Mouse (Mus musculus) liver, embryonic 12.5 days (tissue): ENCODE data around the gene Skor1. TPM values are rescaled to one million over a fixed set of nuclear protein-coding genes. Genes with fewer than 3 reads are reported as not detected.
A peak's percentile ranks its signal among the peaks of the same experiment; 100 is the strongest.

Experiments used
- ATAC-seq: fragments of 200-750 bp; cut with Nextera tagmentation; 2 replicates; pipeline ENCODE4 v1.8.0; 2017; ENCODE audit warnings: moderate number of reproducible peaks, mild to moderate bottlenecking, moderate library complexity
- H3K27ac ChIP-seq: fragments of 300-500 bp; sonication (generic); 2 replicates; pipeline ENCODE4 v1.5.1; 2016; ENCODE audit warnings: mild to moderate bottlenecking
- H3K27me3 ChIP-seq: fragments of 300-500 bp; sonication (generic); replicated peaks from 2 replicates; pipeline ENCODE4 v1.6.1; 2016; ENCODE audit warnings: mild to moderate bottlenecking, moderate library complexity
- H3K36me3 ChIP-seq: fragments of 300-500 bp; sonication (generic); 2 replicates; pipeline ENCODE4 v1.6.1; 2016; ENCODE audit warnings: mild to moderate bottlenecking, moderate library complexity
- H3K4me1 ChIP-seq: fragments of 300-500 bp; sonication (generic); 2 replicates; pipeline ENCODE4 v1.6.1; 2016
- H3K4me2 ChIP-seq: fragments of 300-500 bp; sonication (generic); 2 replicates; pipeline ENCODE4 v1.6.1; 2016; ENCODE audit warnings: mild to moderate bottlenecking, moderate library complexity
- H3K4me3 ChIP-seq: fragments of 300-500 bp; sonication (generic); 2 replicates; pipeline ENCODE4 v1.5.1; 2016; ENCODE audit warnings: mild to moderate bottlenecking, moderate library complexity
- H3K9ac ChIP-seq: fragments of 300-500 bp; sonication (generic); 2 replicates; pipeline ENCODE4 v1.6.1; 2016; ENCODE audit warnings: mild to moderate bottlenecking, moderate library complexity
- H3K9me3 ChIP-seq: fragments of 300-500 bp; sonication (generic); replicated peaks from 2 replicates; pipeline ENCODE4 v1.6.1; 2016; ENCODE audit warnings: mild to moderate bottlenecking, moderate library complexity
- WGBS: fragments of 180-500 bp; shearing (Covaris S2); methylation state at CpG from one replicate; pipeline ENCODE4 v1.1.7; 2016; ENCODE audit not compliant: insufficient replicate concordance; 5-methylcytosine and 5-hydroxymethylcytosine counted together
- polyA plus RNA-seq: library from polyadenylated mRNA; unstranded; fragments of >200 nt; fragmentation: Nextera tagmentation; extraction: Ambion mirVana; gene quantifications from 2 replicates; pipeline ENCODE4 v1.2.1, GENCODE M21; 2016

The Skor1 gene
- polyA plus RNA-seq, 1 experiment from 2014 or later = not detected

DNA sequence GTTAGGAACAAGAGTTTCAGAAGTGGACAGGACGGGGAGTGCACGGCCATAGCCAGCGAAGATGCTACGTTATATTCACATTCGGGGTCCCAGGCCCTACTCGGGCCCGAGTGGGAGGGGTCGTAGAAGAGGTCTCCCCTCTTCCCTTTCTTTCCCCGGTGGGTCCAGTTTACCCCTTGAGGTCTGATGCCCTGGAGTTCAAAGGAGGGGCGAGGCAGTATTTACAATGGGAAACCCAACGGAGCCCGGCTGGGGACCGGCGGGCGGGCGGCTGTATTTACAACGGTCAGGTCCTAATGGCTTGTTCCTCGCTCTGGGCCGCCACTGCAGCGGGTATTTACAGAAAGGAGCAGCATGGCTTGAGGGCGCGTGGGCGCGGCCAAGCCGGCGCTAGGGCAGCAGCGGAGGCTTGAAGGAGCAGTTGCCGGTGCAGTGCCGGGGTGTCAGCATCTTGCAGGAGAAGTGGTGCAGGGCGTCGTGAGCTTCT lies 10.2 kb downstream of the Skor1 start:
- Histone ChIP-seq H3K9me3 (no peaks in the 10 kb centered on the region), H3K4me2 (peak overlapping the region; percentile 32), H3K36me3 (no peaks in the 10 kb centered on the region), H3K4me3 (peak overlapping the region; percentile 18), H3K27ac (no peak overlapping the region), H3K4me1 (peaks cover 17% of the 10 kb centered on the region), H3K9ac (no peak overlapping the region), H3K27me3 (peaks cover 100% of the 10 kb centered on the region)
- ATAC-seq = no peak
- 1% methylated on average over 31 of the region's 31 CpGs for WGBS

GRCm38 (mm10) chr9:63137615-63137915 lies 11.2 kb downstream of the Skor1 start:
- H3K9ac ChIP-seq = no peak overlapping the region
- WGBS = 6% methylated on average over 6 of the region's 6 CpGs
- peaks cover 98% of the 10 kb centered on the region for H3K27me3 ChIP-seq
- no peak overlapping the region for H3K27ac ChIP-seq
- no peak for ATAC-seq
- peaks cover 20% of the 10 kb centered on the region for H3K4me1 ChIP-seq
- no peaks in the 10 kb centered on the region for H3K9me3 ChIP-seq
- H3K4me3 ChIP-seq = no peak overlapping the region
- H3K36me3 ChIP-seq = no peaks in the 10 kb centered on the region
- no peak overlapping the region for H3K4me2 ChIP-seq

DNA sequence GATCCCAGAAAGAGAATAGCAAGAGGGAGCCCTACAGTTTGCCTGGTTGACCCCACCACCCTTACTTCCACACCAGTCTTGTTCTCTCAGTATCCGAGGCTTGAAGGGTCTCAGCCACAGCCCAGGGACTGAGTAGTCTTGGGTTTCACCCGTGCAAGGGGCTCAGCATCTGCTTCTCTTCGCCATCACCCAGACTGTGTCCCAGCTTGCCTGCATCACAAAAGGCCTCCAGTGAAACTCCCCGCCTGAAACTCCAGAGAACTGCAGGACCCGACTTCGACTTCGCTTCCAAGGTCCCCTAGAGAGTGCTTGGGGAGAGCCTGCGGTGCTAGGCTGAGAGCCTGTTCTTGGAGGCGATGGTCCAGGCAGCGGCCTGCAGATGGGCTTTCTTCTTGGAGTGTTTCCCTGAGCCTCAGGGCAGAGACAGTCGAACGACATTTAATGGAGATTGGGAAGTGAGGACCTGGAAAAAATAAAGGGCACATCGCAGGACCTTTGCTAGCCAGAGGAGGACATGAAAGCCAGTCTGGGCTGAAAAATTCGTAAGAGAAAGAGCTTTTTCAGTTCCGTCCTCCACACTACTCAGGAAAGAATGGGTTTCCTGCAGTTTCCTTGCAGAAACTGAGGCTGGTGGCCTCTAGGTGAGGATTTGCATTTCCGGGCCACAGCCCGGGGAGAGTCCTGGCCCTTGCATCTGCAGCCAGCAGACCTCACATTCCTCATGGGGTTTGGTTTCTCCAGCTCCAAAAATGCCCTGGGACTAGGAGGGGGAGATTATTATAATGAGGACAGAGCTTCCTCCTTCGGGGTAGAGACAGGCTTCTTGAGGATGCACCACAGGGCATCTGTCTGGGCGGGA lies 11.8 kb downstream of the Skor1 start:
- Histone ChIP-seq H3K27me3 (peaks cover 98% of the 10 kb centered on the region), H3K9ac (no peak overlapping the region), H3K4me2 (no peak overlapping the region), H3K27ac (no peak overlapping the region), H3K9me3 (no peaks in the 10 kb centered on the region), H3K4me3 (no peak overlapping the region), H3K4me1 (peaks cover 21% of the 10 kb centered on the region), H3K36me3 (no peaks in the 10 kb centered on the region)
- WGBS = 4% methylated on average over 19 of the region's 19 CpGs
- no peak for ATAC-seq

DNA sequence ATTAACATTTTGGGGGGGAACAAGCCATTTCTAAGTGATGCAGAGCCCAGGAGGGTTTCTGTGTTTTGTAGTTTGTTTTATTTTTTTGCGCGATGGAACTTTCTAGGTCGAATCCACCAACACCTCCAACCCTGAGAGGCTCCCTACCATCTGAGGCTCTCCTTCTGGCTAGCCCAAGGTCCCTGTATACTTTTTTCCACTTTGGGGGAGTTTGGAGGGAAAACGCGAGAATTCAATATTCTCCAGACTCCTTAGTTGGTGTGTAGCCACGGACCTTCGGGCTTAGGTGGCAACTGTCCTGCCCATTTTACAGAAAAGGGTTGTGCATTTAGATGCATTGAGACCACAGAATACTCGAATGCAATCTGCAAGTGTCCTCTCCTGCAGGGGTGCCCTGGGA lies 12.5 kb downstream of the Skor1 start:
- ATAC-seq = no peak

GRCm38 (mm10) chr9:63135801-63136200 lies 13.0 kb downstream of the Skor1 start:
- H3K9ac ChIP-seq = no peak overlapping the region
- no peak overlapping the region for H3K27ac ChIP-seq
- no peak for ATAC-seq
- WGBS = 1% methylated on average over 16 of the region's 16 CpGs
- no peaks in the 10 kb centered on the region for H3K36me3 ChIP-seq
- no peaks in the 10 kb centered on the region for H3K9me3 ChIP-seq
- peaks cover 24% of the 10 kb centered on the region for H3K4me1 ChIP-seq
- peaks cover 98% of the 10 kb centered on the region for H3K27me3 ChIP-seq
- H3K4me3 ChIP-seq = peak overlapping the region; percentile 9; the same call in 1 of the 2 replicates
- H3K4me2 ChIP-seq = peak overlapping the region; percentile 45

More for the DNA sequence above, 12.5 kb downstream of the Skor1 start:
- Histone ChIP-seq H3K27ac (no peak overlapping the region), H3K9me3 (no peaks in the 10 kb centered on the region), H3K36me3 (no peaks in the 10 kb centered on the region), H3K27me3 (peaks cover 98% of the 10 kb centered on the region), H3K9ac (no peak overlapping the region), H3K4me3 (no peak overlapping the region), H3K4me2 (no peak overlapping the region), H3K4me1 (peaks cover 24% of the 10 kb centered on the region)
- WGBS = 6% methylated on average over 8 of the region's 8 CpGs

DNA sequence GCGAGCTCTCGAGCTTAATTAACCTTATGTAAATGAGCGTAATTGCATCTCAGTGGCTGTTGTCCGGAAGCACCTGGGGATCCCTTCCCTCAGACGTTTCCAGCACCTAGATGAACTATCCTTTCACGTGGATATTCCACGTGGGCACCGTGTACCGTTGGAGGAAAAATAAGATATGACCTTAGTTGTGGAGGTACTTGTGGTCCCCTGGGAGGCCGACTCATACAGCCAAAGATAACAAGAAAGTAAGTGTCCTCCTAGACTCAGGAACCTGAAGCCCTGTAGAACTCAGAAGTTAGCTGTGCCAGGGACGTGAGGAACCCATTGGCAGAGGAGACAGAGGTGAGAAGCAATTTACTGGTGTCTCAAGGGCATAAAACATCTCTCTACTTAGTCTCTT lies 13.4 kb downstream of the Skor1 start:
- ATAC-seq = no peak
- WGBS = 6% methylated on average over 11 of the region's 11 CpGs
- Histone ChIP-seq H3K4me2 (peak overlapping the region; percentile 45), H3K36me3 (no peaks in the 10 kb centered on the region), H3K9ac (no peak overlapping the region), H3K4me1 (peaks cover 24% of the 10 kb centered on the region), H3K4me3 (peak overlapping the region; percentile 9; the same call in 1 of the 2 replicates), H3K27ac (no peak overlapping the region), H3K9me3 (no peaks in the 10 kb centered on the region), H3K27me3 (peaks cover 93% of the 10 kb centered on the region)

- Histone ChIP-seq H3K27ac (no peak overlapping the region), H3K27me3 (peaks cover 76% of the 10 kb centered on the region), H3K9ac (no peak overlapping the region; the same call in 1 of the 2 replicates), H3K36me3 (no peaks in the 10 kb centered on the region), H3K9me3 (no peaks in the 10 kb centered on the region), H3K4me3 (peak overlapping the region; percentile 38), H3K4me2 (peak overlapping the region; percentile 66), H3K4me1 (peaks cover 23% of the 10 kb centered on the region)
- 10% methylated on average over 6 of the region's 6 CpGs for WGBS
- ATAC-seq = no peak
Observed at GRCm38 (mm10) chr9:63133659-63134058, 15.1 kb downstream of the Skor1 start.

GRCm38 (mm10) chr9:63132673-63133601 lies 15.8 kb downstream of the Skor1 start:
- H3K4me2 ChIP-seq = peak overlapping the region; percentile 76
- WGBS = 1% methylated on average over 48 of the region's 48 CpGs
- peaks cover 69% of the 10 kb centered on the region for H3K27me3 ChIP-seq
- H3K9me3 ChIP-seq = no peaks in the 10 kb centered on the region
- ATAC-seq = peak; percentile 97
- no peaks in the 10 kb centered on the region for H3K36me3 ChIP-seq
- peaks cover 20% of the 10 kb centered on the region for H3K4me1 ChIP-seq
- peak overlapping the region; percentile 65 for H3K9ac ChIP-seq
- H3K4me3 ChIP-seq = peak overlapping the region; percentile 58
- H3K27ac ChIP-seq = peak overlapping the region; percentile 59; the same call in 1 of the 2 replicates

DNA sequence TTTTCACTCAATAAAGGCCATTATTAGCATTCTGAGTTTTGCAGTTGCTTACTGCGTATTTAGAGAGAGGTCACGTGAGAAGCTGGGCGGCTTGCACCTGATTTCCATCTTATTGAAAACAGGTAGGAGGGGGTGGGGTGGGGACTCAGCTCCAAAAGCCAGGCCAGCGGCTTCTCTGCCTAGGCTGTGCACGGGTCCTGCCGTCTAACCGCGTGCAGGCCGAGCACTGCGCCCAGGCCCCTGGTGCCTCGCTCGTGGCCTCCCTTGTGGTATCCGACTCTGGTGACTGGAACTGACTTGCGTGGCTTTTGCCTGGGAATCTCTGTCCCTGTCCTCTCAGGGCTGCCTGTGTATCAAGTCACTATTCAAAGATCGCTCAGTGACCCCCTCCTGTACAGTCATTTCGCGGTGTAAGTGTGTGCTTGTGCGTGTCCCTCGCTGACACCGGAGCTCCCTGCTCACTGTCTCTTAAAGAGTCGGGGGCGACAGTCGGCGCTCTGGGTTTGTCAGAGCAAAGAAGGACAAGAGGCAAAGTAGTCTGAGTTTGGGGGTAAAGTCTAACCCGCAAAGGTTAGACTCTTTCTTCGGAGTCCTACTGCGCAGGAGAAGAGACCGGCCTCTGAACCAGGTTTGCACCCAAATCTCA lies 16.7 kb downstream of the Skor1 start:
- Histone ChIP-seq H3K4me2 (peak overlapping the region; percentile 76), H3K4me1 (peaks cover 20% of the 10 kb centered on the region), H3K36me3 (no peaks in the 10 kb centered on the region), H3K9ac (peak overlapping the region; percentile 65), H3K27me3 (peaks cover 60% of the 10 kb centered on the region), H3K4me3 (peak overlapping the region; percentile 58), H3K9me3 (no peaks in the 10 kb centered on the region), H3K27ac (0 out of 2 replicates have a peak overlapping the region, but pooled peaks have one; percentile 59)
- peak; percentile 16; the same call in 1 of the 2 replicates for ATAC-seq
- 5% methylated on average over 28 of the region's 28 CpGs for WGBS

GRCm38 (mm10) chr9:63129641-63130041 lies 19.1 kb downstream of the Skor1 start:
- Histone ChIP-seq H3K4me2 (no peak overlapping the region), H3K4me1 (peaks cover 18% of the 10 kb centered on the region), H3K9me3 (no peaks in the 10 kb centered on the region), H3K36me3 (no peaks in the 10 kb centered on the region), H3K9ac (no peak overlapping the region), H3K27ac (no peak overlapping the region), H3K4me3 (no peak overlapping the region), H3K27me3 (peaks cover 36% of the 10 kb centered on the region)
- no peak for ATAC-seq
- 65% methylated on average over 8 of the region's 8 CpGs for WGBS

DNA sequence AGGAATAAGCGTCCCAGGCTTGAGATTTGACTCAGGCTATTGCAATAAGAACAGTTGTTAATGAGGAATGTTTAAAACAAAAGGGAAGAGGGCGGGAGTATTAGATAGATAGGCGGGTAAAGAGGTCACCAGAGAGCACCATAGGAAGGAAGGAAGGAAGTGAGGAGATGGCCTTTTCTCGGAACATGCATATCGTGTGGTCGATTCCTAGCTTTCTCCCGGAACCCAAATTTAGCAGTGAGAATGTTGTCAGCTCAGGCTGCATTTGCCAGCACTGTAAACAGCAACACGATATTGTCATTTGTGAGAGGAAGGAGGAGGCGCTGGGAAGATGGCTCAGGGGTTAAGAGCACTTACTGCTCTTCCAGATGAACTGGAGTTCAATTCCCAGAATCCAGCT lies 24.2 kb downstream of the Skor1 start:
- H3K27ac ChIP-seq = no peak overlapping the region
- H3K9ac ChIP-seq = peak overlapping the region; percentile 45; the same call in 1 of the 2 replicates
- peak overlapping the region; percentile 77 for H3K4me2 ChIP-seq
- 18% methylated on average over 9 of the region's 9 CpGs for WGBS
- H3K4me3 ChIP-seq = peak overlapping the region; percentile 50
- H3K9me3 ChIP-seq = no peaks in the 10 kb centered on the region
- H3K4me1 ChIP-seq = peaks cover 12% of the 10 kb centered on the region
- 0 out of 2 replicates have a peak, but pooled peaks have one; percentile 16 for ATAC-seq
- 0 out of 2 replicates have a peak, but pooled peaks cover 4% of the 10 kb centered on the region for H3K27me3 ChIP-seq
- H3K36me3 ChIP-seq = no peaks in the 10 kb centered on the region
